Mouse (Mus musculus): ENCODE results near the gene Ddx5. TPM values are rescaled to one million over a fixed set of nuclear protein-coding genes. Genes with fewer than 3 reads are reported as not detected.
"Not testable (repeated sequence)": the region's sequence is repeated elsewhere in the genome, so short reads cannot be mapped to it uniquely, and the experiment has no call there.

The Ddx5 gene
- polyA plus RNA-seq, 1 experiment: 253 TPM

DNA sequence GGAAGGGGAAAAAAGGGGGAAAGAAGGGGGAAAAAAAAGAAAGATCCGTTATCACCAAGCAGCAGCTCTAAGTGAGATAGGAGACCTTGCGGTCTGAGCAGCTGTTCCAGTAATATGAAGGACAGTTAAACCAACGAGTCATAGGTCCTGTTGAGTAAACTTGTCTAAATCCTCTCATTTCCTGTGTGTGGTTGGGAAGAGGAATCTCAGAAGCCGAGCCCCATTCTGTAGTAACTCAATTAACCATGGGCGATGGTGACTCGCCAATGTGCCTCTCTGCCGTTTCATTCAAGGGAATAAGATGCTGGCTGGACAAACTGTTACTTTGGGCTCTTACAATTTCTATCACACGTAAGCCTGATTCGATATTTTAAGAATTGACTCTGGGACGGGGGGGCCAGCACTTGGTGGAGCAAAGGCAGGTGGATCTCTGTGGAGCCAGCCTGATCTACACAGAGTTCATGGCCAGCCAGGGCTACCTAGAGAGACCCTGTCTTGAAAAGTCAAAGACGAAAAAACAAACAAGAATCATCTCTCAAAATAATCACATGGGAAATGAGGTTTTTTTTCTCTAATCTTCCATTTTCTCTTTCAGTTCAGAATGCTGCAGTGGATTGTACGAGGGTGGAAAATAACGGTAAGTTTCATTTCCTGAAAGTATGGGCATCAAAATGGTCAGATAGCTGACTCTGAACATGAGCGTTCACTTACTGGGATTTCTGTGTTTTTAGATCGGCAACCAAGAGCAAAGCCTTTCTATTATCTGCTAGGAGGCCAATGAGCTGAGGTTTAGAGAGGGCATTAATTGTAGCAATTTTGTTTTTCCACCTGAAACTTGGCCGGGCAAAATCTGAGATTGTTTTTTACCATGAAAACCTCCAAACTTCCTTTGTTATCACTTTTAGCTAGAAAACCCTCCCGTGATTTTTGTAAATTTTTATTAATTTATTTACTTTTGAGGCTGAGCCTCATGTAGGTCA, 37.7 kb downstream of the Ddx5 start, which contains the start of gene Milr1:
Gene Milr1, plus strand, starts transcription at position 188 of the 980 bp plus-strand sequence.
- H3K36me3 ChIP-seq (ENCODE audit: control insufficient read depth, insufficient read depth, low read length): no peaks in the 10 kb centered on the region
- TF ChIP-seq POLR2A (IDR thresholded peaks at IDR 0.05; ENCODE audit: low read depth, low read length) (no peak), CTCF (conservative IDR thresholded peaks at IDR 0.05; ENCODE audit: insufficient read depth, insufficient read length, low read depth, low read length) (no peak)
- no peak within 1 kb of the TSS for H3K4me3 ChIP-seq (ENCODE audit: insufficient read depth, low read depth, low read length)
- no peak for DNase-seq
- H3K27ac ChIP-seq (ENCODE audit: insufficient read depth, low read depth, low read length): no peak within 1 kb of the TSS; the same call in 1 of the 2 replicates
- H3K4me1 ChIP-seq (ENCODE audit: control insufficient read depth, insufficient read depth, low read length): no peaks in the 10 kb centered on the region
- no peaks in the 10 kb centered on the region for H3K27me3 ChIP-seq (replicated peaks; ENCODE audit: control insufficient read depth, insufficient read depth, low read length)
- WGBS: 82% methylated on average over 17 of the region's 17 CpGs

GRCm38 (mm10) chr11:106750121-106750751, 38.7 kb downstream of the Ddx5 start, which contains the start of gene Pecam1:
Gene Pecam1 (minus strand): TSS chr11:106750628.
- Histone ChIP-seq H3K27ac (ENCODE audit: insufficient read depth, low read depth, low read length) (no peak within 1 kb of the TSS; the same call in 1 of the 2 replicates), H3K36me3 (ENCODE audit: control insufficient read depth, insufficient read depth, low read length) (no peaks in the 10 kb centered on the region), H3K4me1 (ENCODE audit: control insufficient read depth, insufficient read depth, low read length) (no peaks in the 10 kb centered on the region), H3K4me3 (ENCODE audit: insufficient read depth, low read depth, low read length) (no peak within 1 kb of the TSS), H3K27me3 (replicated peaks; ENCODE audit: control insufficient read depth, insufficient read depth, low read length) (no peaks in the 10 kb centered on the region)
- DNase-seq: no peak
- TF ChIP-seq POLR2A (IDR thresholded peaks at IDR 0.05; ENCODE audit: low read depth, low read length): no peak
- TF ChIP-seq CTCF (conservative IDR thresholded peaks at IDR 0.05; ENCODE audit: insufficient read depth, insufficient read length, low read depth, low read length): no peak
- 68% methylated on average over 13 of the region's 13 CpGs for WGBS

GRCm38 (mm10) chr11:106749557-106750120, 39.3 kb downstream of the Ddx5 start:
- H3K27ac ChIP-seq (ENCODE audit: insufficient read depth, low read depth, low read length); H3K27me3 ChIP-seq (replicated peaks; ENCODE audit: control insufficient read depth, insufficient read depth, low read length); H3K36me3 ChIP-seq (ENCODE audit: control insufficient read depth, insufficient read depth, low read length); DNase-seq; H3K4me1 ChIP-seq (ENCODE audit: control insufficient read depth, insufficient read depth, low read length); H3K4me3 ChIP-seq (ENCODE audit: insufficient read depth, low read depth, low read length): not testable (repeated sequence)
- WGBS: 94% methylated on average over 7 of the region's 7 CpGs

DNA sequence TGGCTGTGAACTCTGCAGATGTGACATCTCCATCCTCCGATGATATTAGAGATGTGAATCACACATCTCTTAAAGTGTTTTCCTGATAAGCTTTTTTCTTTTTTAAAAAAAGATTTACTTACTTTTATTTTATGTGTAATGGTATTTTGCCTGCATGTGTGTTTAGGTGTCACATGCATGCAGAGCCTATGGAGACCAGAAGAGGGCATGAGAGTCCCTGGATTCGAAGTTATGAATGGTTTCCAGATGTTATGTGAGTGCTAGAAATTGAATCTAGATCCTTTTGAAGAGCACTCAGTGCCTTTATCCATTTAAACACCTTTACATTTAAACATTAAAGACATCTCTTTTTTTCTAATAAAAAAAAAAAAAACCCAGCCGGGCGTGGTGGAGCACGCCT, 44.0 kb downstream of the Ddx5 start:
- Histone ChIP-seq H3K27ac (ENCODE audit: insufficient read depth, low read depth, low read length) (no peak overlapping the region), H3K36me3 (ENCODE audit: control insufficient read depth, insufficient read depth, low read length) (no peaks in the 10 kb centered on the region), H3K4me3 (ENCODE audit: insufficient read depth, low read depth, low read length) (no peak overlapping the region), H3K4me1 (ENCODE audit: control insufficient read depth, insufficient read depth, low read length) (no peaks in the 10 kb centered on the region), H3K27me3 (replicated peaks; ENCODE audit: control insufficient read depth, insufficient read depth, low read length) (no peaks in the 10 kb centered on the region)
- TF ChIP-seq CTCF (conservative IDR thresholded peaks at IDR 0.05; ENCODE audit: insufficient read depth, insufficient read length, low read depth, low read length) (peak; percentile 17; the same call in 1 of the 2 replicates), POLR2A (IDR thresholded peaks at IDR 0.05; ENCODE audit: low read depth, low read length) (no peak)
- WGBS: 95% methylated on average over 5 of the region's 5 CpGs
- DNase-seq: no peak

DNA sequence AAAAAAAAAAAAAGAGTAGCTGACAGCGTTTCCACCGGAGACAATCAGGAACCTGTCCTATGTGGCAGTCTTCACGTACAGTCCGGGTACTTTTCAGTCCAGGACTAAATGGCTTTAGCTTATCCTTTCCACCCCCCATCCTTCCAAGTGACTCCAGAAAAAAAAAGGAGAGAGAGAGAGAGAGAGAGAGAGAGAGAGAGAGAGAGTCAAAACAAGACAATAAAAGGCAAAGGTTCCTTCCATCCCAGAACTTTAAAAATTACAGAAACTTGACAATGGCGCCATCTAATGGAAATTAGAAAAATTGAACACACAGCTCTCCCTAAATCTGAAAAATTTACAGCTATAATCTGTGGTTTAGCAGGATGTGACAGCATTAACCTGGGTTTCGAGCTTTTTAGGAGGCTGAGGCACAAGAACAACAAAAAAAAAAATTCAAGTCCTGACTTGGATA, 46.6 kb downstream of the Ddx5 start:
- TF ChIP-seq POLR2A (IDR thresholded peaks at IDR 0.05; ENCODE audit: low read depth, low read length) (no peak), CTCF (conservative IDR thresholded peaks at IDR 0.05; ENCODE audit: insufficient read depth, insufficient read length, low read depth, low read length) (no peak)
- no peaks in the 10 kb centered on the region for H3K27me3 ChIP-seq (replicated peaks; ENCODE audit: control insufficient read depth, insufficient read depth, low read length)
- WGBS: 42% methylated on average over 6 of the region's 6 CpGs
- H3K4me1 ChIP-seq (ENCODE audit: control insufficient read depth, insufficient read depth, low read length): no peaks in the 10 kb centered on the region; the same call in 1 of the 2 replicates
- no peaks in the 10 kb centered on the region for H3K36me3 ChIP-seq (ENCODE audit: control insufficient read depth, insufficient read depth, low read length)
- H3K27ac ChIP-seq (ENCODE audit: insufficient read depth, low read depth, low read length): no peak overlapping the region
- no peak for DNase-seq
- no peak overlapping the region for H3K4me3 ChIP-seq (ENCODE audit: insufficient read depth, low read depth, low read length)

- Histone ChIP-seq H3K27ac (ENCODE audit: insufficient read depth, low read depth, low read length) (no peak overlapping the region), H3K4me3 (ENCODE audit: insufficient read depth, low read depth, low read length) (no peak overlapping the region), H3K27me3 (replicated peaks; ENCODE audit: control insufficient read depth, insufficient read depth, low read length) (no peaks in the 10 kb centered on the region), H3K36me3 (ENCODE audit: control insufficient read depth, insufficient read depth, low read length) (no peaks in the 10 kb centered on the region), H3K4me1 (ENCODE audit: control insufficient read depth, insufficient read depth, low read length) (no peaks in the 10 kb centered on the region; the same call in 1 of the 2 replicates)
- no peak for DNase-seq
- WGBS: 94% methylated on average over 3 of the region's 3 CpGs
- TF ChIP-seq POLR2A (IDR thresholded peaks at IDR 0.05; ENCODE audit: low read depth, low read length) (no peak), CTCF (conservative IDR thresholded peaks at IDR 0.05; ENCODE audit: insufficient read depth, insufficient read length, low read depth, low read length) (no peak)
Observed at GRCm38 (mm10) chr11:106741826-106742225, 47.2 kb downstream of the Ddx5 start.

Measured in kidney, adult 2 months (tissue).